9 mouse cellular contexts compared by ENCODE assay signal in the genomic region with DNA sequence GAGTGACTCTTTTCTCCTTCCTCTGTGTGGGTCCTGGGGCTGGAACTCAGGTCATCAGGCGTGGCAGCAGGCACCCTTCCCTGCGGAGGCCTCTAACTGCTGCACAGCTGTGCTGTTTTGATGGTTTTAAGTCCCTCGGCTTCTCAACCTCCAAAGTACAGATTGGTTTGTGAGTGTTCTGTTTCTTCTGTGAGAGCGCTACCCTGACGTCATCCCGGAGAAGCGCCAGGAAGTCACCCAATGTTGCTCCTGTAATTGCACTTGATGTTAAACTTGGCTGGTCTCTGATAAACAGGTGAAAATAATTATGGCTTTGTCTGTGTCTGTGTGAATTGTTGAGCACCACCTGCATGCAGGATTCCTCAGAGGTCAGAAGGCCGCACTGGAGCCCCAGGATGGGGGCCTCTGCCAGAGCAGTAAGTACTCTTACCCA. TPM values are rescaled to one million over a fixed set of nuclear protein-coding genes. Genes with fewer than 3 reads are reported as not detected.
A peak's percentile ranks its signal among the peaks of the same experiment; 100 is the strongest.
DNase-seq lines count a peak whose midpoint lies in the region; ATAC-seq and TF ChIP-seq lines count a peak whose summit lies in the region.
"Had no signal": no experiment of that assay in that cellular context is flagged by ENCODE, and none has a peak within 500 bp of the region (broad histone marks: within the 10 kb centered on the region; RNA-seq: fewer than 3 reads in every experiment).

No protein-coding gene starts in this region.

- no peaks in the 10 kb centered on the region for H3K79me2 ChIP-seq in liver, adult 2 months (ENCODE audit: control insufficient read depth, insufficient read depth, low read length)

- TF ChIP-seq EP300 in stomach, postnatal 0 days (optimal IDR thresholded peaks at IDR 0.05): no peak

- no peaks in the 10 kb centered on the region for H3K4me1 ChIP-seq in liver, adult 2 months (ENCODE audit: control insufficient read depth, insufficient read depth, low read length)
- H3K4me1 ChIP-seq in stomach, postnatal 0 days (replicated peaks; ENCODE audit: control insufficient read depth, insufficient read depth): no peaks in the 10 kb centered on the region; the same call in 1 of the 2 replicates
- H3K4me1 ChIP-seq in hindbrain, embryonic 13.5 days (replicated peaks): no peaks in the 10 kb centered on the region

- no peaks in the 10 kb centered on the region for H3K36me3 ChIP-seq in liver, adult 2 months (ENCODE audit: control insufficient read depth, insufficient read depth, low read length)
- H3K36me3 ChIP-seq in stomach, postnatal 0 days (ENCODE audit: control insufficient read depth, insufficient read depth, low read length): no peaks in the 10 kb centered on the region
- H3K36me3 ChIP-seq in hindbrain, embryonic 13.5 days: no peaks in the 10 kb centered on the region
- H3K36me3 ChIP-seq: liver, embryonic 15.5 days had no signal

- no peaks in the 10 kb centered on the region for H3K9me3 ChIP-seq in stomach, postnatal 0 days (ENCODE audit: control insufficient read depth, low read length)
- no peaks in the 10 kb centered on the region for H3K9me3 ChIP-seq in hindbrain, embryonic 13.5 days
- H3K9me3 ChIP-seq: liver, embryonic 15.5 days had no signal

- DNase-seq in liver, adult 2 months (ENCODE audit: extremely low read depth, low read depth, low spot score): no peak
- no peak for DNase-seq in liver
- DNase-seq in gastrocnemius, postnatal 36 days: peak; percentile 14 to 17
- DNase-seq in kidney, adult 9 months: peak; percentile 43
- DNase-seq in stomach, postnatal 0 days (ENCODE audit: low spot score): peak; percentile 16
- no peak for DNase-seq in left cerebral cortex, adult 2 months (ENCODE audit: extremely low spot score in 1 of 2, low spot score in 2 of 2)
- DNase-seq in left cerebral cortex, adult 18-20 months (ENCODE audit: low spot score in 2 of 2): no peak

- intact Hi-C loops in gastrocnemius, postnatal 36 days (cut with DNase I): no loop called here
- intact Hi-C loops in left cerebral cortex, adult 2 months (cut with DNase I): no loop called here

- no peak for ATAC-seq in stomach, postnatal 0 days (ENCODE audit: low FRiP score, low TSS enrichment)
- ATAC-seq in hindbrain, embryonic 13.5 days (ENCODE audit: low FRiP score): no peak

- H3K27ac ChIP-seq in liver, adult 2 months (replicated peaks; ENCODE audit: insufficient read depth, low read depth, low read length): peak overlapping the region; percentile 24
- H3K27ac ChIP-seq in stomach, postnatal 0 days (replicated peaks): no peak overlapping the region
- H3K27ac ChIP-seq in left cerebral cortex, adult 2 months: no peak overlapping the region
- H3K27ac ChIP-seq in hindbrain, embryonic 13.5 days: no peak overlapping the region
- H3K27ac ChIP-seq: liver, embryonic 15.5 days had no signal

- no peak for TF ChIP-seq POLR2A in liver, adult 2 months (IDR thresholded peaks at IDR 0.05; ENCODE audit: extremely low read depth, insufficient read depth, low read length)

- no peak overlapping the region for H3K4me2 ChIP-seq in stomach, postnatal 0 days (replicated peaks; ENCODE audit: low read depth)
- H3K4me2 ChIP-seq in hindbrain, embryonic 13.5 days: no peak overlapping the region
- H3K4me2 ChIP-seq: liver, embryonic 15.5 days had no signal

- no peaks in the 10 kb centered on the region for H3K27me3 ChIP-seq in liver, adult 2 months (ENCODE audit: control insufficient read depth, insufficient read depth, low read length)
- no peaks in the 10 kb centered on the region for H3K27me3 ChIP-seq in stomach, postnatal 0 days (ENCODE audit: control insufficient read depth, insufficient read depth, low read length)
- H3K27me3 ChIP-seq in hindbrain, embryonic 13.5 days: no peaks in the 10 kb centered on the region
- H3K27me3 ChIP-seq: liver, embryonic 15.5 days had no signal

- H3K4me3 ChIP-seq in liver, adult 2 months (ENCODE audit: insufficient read depth, low read depth, low read length): peak overlapping the region; percentile 9; the same call in 1 of the 2 replicates
- H3K4me3 ChIP-seq in stomach, postnatal 0 days (ENCODE audit: low read depth, low read length): no peak overlapping the region
- H3K4me3 ChIP-seq in left cerebral cortex, adult 2 months: no peak overlapping the region
- no peak overlapping the region for H3K4me3 ChIP-seq in hindbrain, embryonic 13.5 days
- H3K4me3 ChIP-seq: liver, embryonic 15.5 days had no signal

- no peak overlapping the region; the same call in 1 of the 2 replicates for H3K9ac ChIP-seq in liver, adult 2 months (ENCODE audit: low read depth, low read length)
- H3K9ac ChIP-seq in stomach, postnatal 0 days (ENCODE audit: low read length): no peak overlapping the region
- no peak overlapping the region for H3K9ac ChIP-seq in hindbrain, embryonic 13.5 days
- H3K9ac ChIP-seq: liver, embryonic 15.5 days had no signal

- WGBS in liver, adult 2 months: 75% methylated on average over 8 of the region's 8 CpGs
- 31% methylated on average over 8 of the region's 8 CpGs for WGBS in stomach, postnatal 0 days
- 67% methylated on average over 8 of the region's 8 CpGs for WGBS in hindbrain, embryonic 13.5 days

- TF ChIP-seq CTCF in liver, adult 2 months (IDR thresholded peaks at IDR 0.05; ENCODE audit: low read depth, low read length): no peak
- TF ChIP-seq CTCF in stomach, postnatal 0 days (IDR thresholded peaks at IDR 0.05; ENCODE audit: low read depth): no peak
- no peak for TF ChIP-seq CTCF in left cerebral cortex, adult 2 months (IDR thresholded peaks at IDR 0.05)

RNA-seq across cellular contexts. Expression of gene Sgpp1, which starts 31.4 kb away (rescaled TPM):
- total RNA-seq in liver, adult 2 months (2014; rRNA removed): 42.8 and 45.7 TPM in 2 replicates
- 36.1 and 42.2 TPM in 2 replicates for polyA plus RNA-seq in liver, adult 2 months (2012; rRNA removed)
- 10 to 100 TPM; 11.4 to 12.0 TPM for total RNA-seq in gastrocnemius, postnatal 36 days (2021)
- polyA plus RNA-seq in stomach, postnatal 0 days (2015; fragmentation: Nextera tagmentation; extraction: Ambion mirVana): 31.8 and 35.7 TPM in 2 replicates
- 10 to 100 TPM; 27.5 to 29.4 TPM for total RNA-seq in left cerebral cortex, adult 2 months (2021)
- 8.3 and 9.2 TPM in 2 replicates for polyA plus RNA-seq in hindbrain, embryonic 13.5 days (2015; fragmentation: Nextera tagmentation; extraction: Ambion mirVana)
- total RNA-seq in left cerebral cortex, adult 18-20 months (2021): 10 to 100 TPM; 30.2 to 32.9 TPM

RNA-seq across cellular contexts. Expression of gene Syne2, which starts 51.0 kb away (rescaled TPM):
- total RNA-seq in liver, adult 2 months (2014; rRNA removed): 31.3 and 43.0 TPM in 2 replicates
- 8.1 and 12.0 TPM in 2 replicates for polyA plus RNA-seq in liver, adult 2 months (2012; rRNA removed)
- 10 to 100 TPM; 14.3 to 15.5 TPM for total RNA-seq in gastrocnemius, postnatal 36 days (2021)
- polyA plus RNA-seq in stomach, postnatal 0 days (2015; fragmentation: Nextera tagmentation; extraction: Ambion mirVana): 13.7 and 16.1 TPM in 2 replicates
- 10 to 100 TPM; 20.5 to 22.5 TPM for total RNA-seq in left cerebral cortex, adult 2 months (2021)
- 63.3 and 67.9 TPM in 2 replicates for polyA plus RNA-seq in hindbrain, embryonic 13.5 days (2015; fragmentation: Nextera tagmentation; extraction: Ambion mirVana)
- 10 to 100 TPM; 20.8 to 21.8 TPM for total RNA-seq in left cerebral cortex, adult 18-20 months (2021)

Comparison
In these comparisons a context has a peak if more than half of its experiments do, and no peak if none do; other contexts are left out.
1. DNase-seq: peak in gastrocnemius, postnatal 36 days (2 of 2), kidney, adult 9 months (single experiment) and stomach, postnatal 0 days (single experiment); none in liver, adult 2 months (single experiment), liver (single experiment), left cerebral cortex, adult 2 months (0 of 2) and left cerebral cortex, adult 18-20 months (0 of 2).